Mouse (Mus musculus) layer of hippocampus, adult 6 months (tissue): Measurements from ENCODE around the gene Kirrel2. TPM values are rescaled to one million over a fixed set of nuclear protein-coding genes. Genes with fewer than 3 reads are reported as not detected.

ENCODE experiments used
- long read RNA-seq, 2 experiments: library from polyadenylated mRNA; unstranded; transcript quantifications; one replicate each; pipeline ENCODE4 v2.0.0; 2019 to 2020
- polyA plus RNA-seq: library from polyadenylated mRNA; unstranded; fragments of <200 nt; fragmentation: Nextera tagmentation; gene quantifications from 2 replicates; pipeline ENCODE4 v1.2.3, GENCODE M21; 2021

Gene Kirrel2
- polyA plus RNA-seq = 1.9 and 2.2 TPM in 2 replicates
- long read RNA-seq, experiment 1, partial matches to known transcripts = 2 of 8 reads
- long read RNA-seq, experiment 1, other reads (novel, unspliced or antisense) = 2 of 8 reads
- long read RNA-seq, experiment 2, transcript Kirrel2-201 (15 exons, 3,352 nt) = major isoform, 13 of 19 reads
- long read RNA-seq, experiment 2, partial matches to known transcripts = 1 of 19 reads
- long read RNA-seq, experiment 2, other reads (novel, unspliced or antisense) = 5 of 19 reads

GRCm38 (mm10) chr7:30457629-30458330 is at the start of gene Kirrel2, which contains the start of gene Nphs1:
Kirrel2 (minus strand) TSS chr7:30457690.
Nphs1 (plus strand) TSS chr7:30458315.

GRCm38 (mm10) chr7:30493401-30493931 is 36.0 kb upstream of the Kirrel2 start, which contains the start of gene Prodh2:
Prodh2 (plus strand) TSS chr7:30493622.

GRCm38 (mm10) chr7:30444971-30445751 is 12.3 kb downstream of the Kirrel2 start, which contains the start of gene Aplp1:
Aplp1 (minus strand) TSS chr7:30445535.

GRCm38 (mm10) chr7:30421175-30421889 is 36.2 kb downstream of the Kirrel2 start, which contains the start of gene Nfkbid:
Nfkbid (plus strand) TSS chr7:30421732.

GRCm38 (mm10) chr7:30419561-30420499 is 37.7 kb downstream of the Kirrel2 start, which contains the start of gene Hcst:
Hcst (minus strand) TSS chr7:30419854.

GRCm38 (mm10) chr7:30413596-30413995 is 43.9 kb downstream of the Kirrel2 start, which contains the start of gene Tyrobp:
Tyrobp (plus strand) TSS chr7:30413760.

Other genes starting within 250 kb of the Kirrel2 start
- gene Polr2i, start 225.7 kb downstream of the Kirrel2 start, polyA plus RNA-seq = 144 and 151 TPM in 2 replicates
- 265 and 278 TPM in 2 replicates for gene Tbcb, start 225.4 kb downstream of the Kirrel2 start, polyA plus RNA-seq
- not detected in 2 replicates for gene Ovol3, start 222.0 kb downstream of the Kirrel2 start, polyA plus RNA-seq
- 0.13 and 0.30 TPM in 2 replicates for gene Thap8, start 177.6 kb downstream of the Kirrel2 start, polyA plus RNA-seq
- gene Wdr62, start 177.3 kb downstream of the Kirrel2 start, polyA plus RNA-seq = 0.25 and 0.58 TPM in 2 replicates
- 160 and 231 TPM in 2 replicates for gene Clip3, start 166.0 kb downstream of the Kirrel2 start, polyA plus RNA-seq
- gene Alkbh6, start 149.0 kb downstream of the Kirrel2 start, polyA plus RNA-seq = 140 and 144 TPM in 2 replicates
- 0.33 and 0.63 TPM in 2 replicates for gene Syne4, start 142.9 kb downstream of the Kirrel2 start, polyA plus RNA-seq
- 3.0 and 4.7 TPM in 2 replicates for gene E130208F15Rik, start 135.9 kb downstream of the Kirrel2 start, polyA plus RNA-seq
- gene Sdhaf1, start 133.8 kb downstream of the Kirrel2 start, polyA plus RNA-seq = 22.3 and 23.3 TPM in 2 replicates
- gene Lrfn3, start 94.9 kb downstream of the Kirrel2 start, polyA plus RNA-seq = 4.7 and 4.8 TPM in 2 replicates
- 120 and 125 TPM in 2 replicates for gene Tyrobp, start 43.9 kb downstream of the Kirrel2 start, polyA plus RNA-seq
- 2.7 and 3.0 TPM in 2 replicates for gene Hcst, start 37.8 kb downstream of the Kirrel2 start, polyA plus RNA-seq
- 0.40 and 0.80 TPM in 2 replicates for gene Nfkbid, start 36.0 kb downstream of the Kirrel2 start, polyA plus RNA-seq
- 316 and 379 TPM in 2 replicates for gene Aplp1, start 12.2 kb downstream of the Kirrel2 start, polyA plus RNA-seq
- 0.90 and 0.92 TPM in 2 replicates for gene Nphs1, start 625 bp upstream of the Kirrel2 start, polyA plus RNA-seq
- not detected in 2 replicates for gene Prodh2, start 35.9 kb upstream of the Kirrel2 start, polyA plus RNA-seq
- 43.0 and 61.1 TPM in 2 replicates for gene Arhgap33, start 77.4 kb upstream of the Kirrel2 start, polyA plus RNA-seq
- 6.1 and 6.3 TPM in 2 replicates for gene Hspb6, start 94.5 kb upstream of the Kirrel2 start, polyA plus RNA-seq
- gene Proser3, start 94.6 kb upstream of the Kirrel2 start, polyA plus RNA-seq = 1.2 and 4.0 TPM in 2 replicates
- gene Lin37, start 102.1 kb upstream of the Kirrel2 start, polyA plus RNA-seq = 65.8 and 69.9 TPM in 2 replicates
- 122 and 127 TPM in 2 replicates for gene U2af1l4, start 105.6 kb upstream of the Kirrel2 start, polyA plus RNA-seq
- 0.33 and 0.40 TPM in 2 replicates for gene Gm49396, start 105.7 kb upstream of the Kirrel2 start, polyA plus RNA-seq
- 190 and 201 TPM in 2 replicates for gene Psenen, start 105.9 kb upstream of the Kirrel2 start, polyA plus RNA-seq
- gene Igflr1, start 107.7 kb upstream of the Kirrel2 start, polyA plus RNA-seq = 0.46 and 0.69 TPM in 2 replicates
- gene Kmt2b, start 131.0 kb upstream of the Kirrel2 start, polyA plus RNA-seq = 1.4 and 3.8 TPM in 2 replicates
- 0.23 and 0.30 TPM in 2 replicates for gene Zbtb32, start 141.2 kb upstream of the Kirrel2 start, polyA plus RNA-seq
- gene Upk1a, start 155.2 kb upstream of the Kirrel2 start, polyA plus RNA-seq = not detected in 2 replicates
- gene Cox6b1, start 168.5 kb upstream of the Kirrel2 start, polyA plus RNA-seq = 2,257 and 2,565 TPM in 2 replicates
- not detected in 2 replicates for gene Etv2, start 178.2 kb upstream of the Kirrel2 start, polyA plus RNA-seq
- gene Rbm42, start 192.6 kb upstream of the Kirrel2 start, polyA plus RNA-seq = 136 and 146 TPM in 2 replicates
- 3.7 and 4.0 TPM in 2 replicates for gene Haus5, start 207.3 kb upstream of the Kirrel2 start, polyA plus RNA-seq
- gene Pmis2, start 213.9 kb upstream of the Kirrel2 start, polyA plus RNA-seq = not detected in 2 replicates
- gene 2200002J24Rik, start 241.2 kb upstream of the Kirrel2 start, polyA plus RNA-seq = not detected in 2 replicates